Mouse (Mus musculus) stomach, postnatal 0 days (tissue): ENCODE measurements at regions not wholly inside any gene's neighbourhood (a gene's known extent, or its start where the extent isn't known, plus 50 kb on each side); places are given as distances from the start of the nearest gene placed in this dataset.

ENCODE experiments used
- ATAC-seq: fragments of 200-750 bp; cut with Nextera tagmentation; 2 replicates; pipeline ENCODE4 v1.8.0; 2017; ENCODE audit not compliant: low FRiP score, low TSS enrichment
- DNase-seq: peaks from one replicate; pipeline ENCODE4 v3.0.0-alpha.2; 2016; ENCODE audit warnings: low spot score
- H3K27ac ChIP-seq: fragments of 300-500 bp; sonication (generic); replicated peaks from 2 replicates; pipeline ENCODE4 v1.5.1; 2014; ENCODE audit warnings: mild to moderate bottlenecking, control low read depth
- H3K27me3 ChIP-seq: fragments of 300-500 bp; sonication (generic); 2 replicates; pipeline ENCODE4 v1.6.1; 2014; ENCODE audit warnings: low read length; ENCODE audit not compliant: control insufficient read depth, insufficient read depth
- H3K36me3 ChIP-seq: fragments of 300-500 bp; sonication (generic); 2 replicates; pipeline ENCODE4 v1.6.1; 2014; ENCODE audit warnings: low read length, mixed read lengths; ENCODE audit not compliant: control insufficient read depth, insufficient read depth
- H3K4me1 ChIP-seq: fragments of 300-500 bp; sonication (generic); replicated peaks from 2 replicates; pipeline ENCODE4 v1.6.1; 2014; ENCODE audit warnings: antibody characterized with exemption; ENCODE audit not compliant: control insufficient read depth, insufficient read depth
- H3K4me2 ChIP-seq: fragments of 300-500 bp; sonication (generic); replicated peaks from 2 replicates; pipeline ENCODE4 v1.6.1; 2014; ENCODE audit warnings: low read depth, mild to moderate bottlenecking, control low read depth, moderate library complexity
- H3K4me3 ChIP-seq: fragments of 300-500 bp; sonication (generic); 2 replicates; pipeline ENCODE4 v1.5.1; 2014; ENCODE audit warnings: low read depth, low read length, control low read depth
- H3K9ac ChIP-seq: fragments of 300-500 bp; sonication (generic); 2 replicates; pipeline ENCODE4 v1.6.1; 2014; ENCODE audit warnings: mild to moderate bottlenecking, low read length, control low read depth, mixed read lengths
- H3K9me3 ChIP-seq: fragments of 300-500 bp; sonication (generic); 2 replicates; pipeline ENCODE4 v1.6.1; 2016; ENCODE audit warnings: low read length; ENCODE audit not compliant: control insufficient read depth
- CTCF ChIP-seq: IDR thresholded peaks from 2 replicates; pipeline ENCODE4 v1.5.1; 2016; ENCODE audit warnings: antibody characterized with exemption, low read depth, mild to moderate bottlenecking, moderate library complexity
- EP300 ChIP-seq: optimal IDR thresholded peaks from 2 replicates; pipeline ENCODE3; 2016; ENCODE audit warnings: antibody characterized with exemption
- WGBS: fragments of 180-500 bp; shearing (Covaris S2); extraction: QIAGEN DNeasy Blood & Tissue Kit; methylation state at CpG from one replicate; pipeline ENCODE4 v1.1.7; 2014; 5-methylcytosine and 5-hydroxymethylcytosine counted together

GRCm38 (mm10) chr1:59430234-59430633 lies 52.0 kb upstream of the Fzd7 start:
- ATAC-seq (no peak), DNase-seq (no peak)
- no peak overlapping the region for H3K27ac ChIP-seq
- no peaks in the 10 kb centered on the region for H3K27me3 ChIP-seq
- H3K9ac ChIP-seq = no peak overlapping the region
- no peak overlapping the region for H3K4me2 ChIP-seq
- H3K36me3 ChIP-seq = no peaks in the 10 kb centered on the region
- TF ChIP-seq CTCF = no peak
- no peak for TF ChIP-seq EP300
- H3K4me3 ChIP-seq = no peak overlapping the region
- no peaks in the 10 kb centered on the region for H3K9me3 ChIP-seq
- 82% methylated on average over 3 of the region's 3 CpGs for WGBS
- H3K4me1 ChIP-seq = 0 out of 2 replicates have a peak, but pooled peaks cover 2% of the 10 kb centered on the region

GRCm38 (mm10) chr1:59430886-59431486 lies 51.2 kb upstream of the Fzd7 start:
- no peak overlapping the region for H3K9ac ChIP-seq
- H3K27me3 ChIP-seq = no peaks in the 10 kb centered on the region
- no peaks in the 10 kb centered on the region for H3K36me3 ChIP-seq
- H3K9me3 ChIP-seq = no peaks in the 10 kb centered on the region
- H3K4me3 ChIP-seq = no peak overlapping the region
- no peak overlapping the region for H3K4me2 ChIP-seq
- H3K4me1 ChIP-seq = 0 out of 2 replicates have a peak, but pooled peaks cover 2% of the 10 kb centered on the region
- ATAC-seq = no peak
- H3K27ac ChIP-seq = no peak overlapping the region
- TF ChIP-seq CTCF (no peak), EP300 (no peak)
- WGBS = 75% methylated on average over 6 of the region's 6 CpGs
- no peak for DNase-seq
